Mouse (Mus musculus): ENCODE data around the gene Gm16181. TPM values are rescaled to one million over a fixed set of nuclear protein-coding genes. Genes with fewer than 3 reads are reported as not detected.

Gene Gm16181
- total RNA-seq, 2 experiments from 2014 or later, result not detected

DNA sequence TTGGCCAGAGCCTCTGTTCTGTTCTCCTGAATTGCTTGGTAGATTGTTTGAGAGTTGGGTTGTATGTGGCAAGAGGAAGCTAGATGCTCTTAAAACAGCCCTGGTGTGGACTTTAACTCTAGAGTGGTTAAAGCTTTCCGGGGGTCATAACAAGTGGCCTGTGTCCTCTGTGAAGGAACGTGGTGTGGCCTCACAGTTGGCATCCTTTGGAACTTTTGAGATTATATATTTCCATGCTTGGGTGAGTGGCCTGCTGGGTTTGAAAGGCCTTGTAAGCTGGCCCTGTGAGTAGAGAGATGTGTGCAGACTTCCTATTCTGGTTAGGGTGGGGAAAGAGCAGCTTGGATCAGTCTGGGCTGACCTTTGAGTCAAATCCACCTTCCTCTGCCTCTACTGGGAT is 24.4 kb downstream of the Gm16181 start:
- no peak for DNase-seq
- intact Hi-C loops (cut with DNase I), result loop anchor here (10.0 kb wide), 2 partner anchors 650 to 1130 kb away; partner anchors contain the start of genes Ager, H2-DMa and Pbx2

DNA sequence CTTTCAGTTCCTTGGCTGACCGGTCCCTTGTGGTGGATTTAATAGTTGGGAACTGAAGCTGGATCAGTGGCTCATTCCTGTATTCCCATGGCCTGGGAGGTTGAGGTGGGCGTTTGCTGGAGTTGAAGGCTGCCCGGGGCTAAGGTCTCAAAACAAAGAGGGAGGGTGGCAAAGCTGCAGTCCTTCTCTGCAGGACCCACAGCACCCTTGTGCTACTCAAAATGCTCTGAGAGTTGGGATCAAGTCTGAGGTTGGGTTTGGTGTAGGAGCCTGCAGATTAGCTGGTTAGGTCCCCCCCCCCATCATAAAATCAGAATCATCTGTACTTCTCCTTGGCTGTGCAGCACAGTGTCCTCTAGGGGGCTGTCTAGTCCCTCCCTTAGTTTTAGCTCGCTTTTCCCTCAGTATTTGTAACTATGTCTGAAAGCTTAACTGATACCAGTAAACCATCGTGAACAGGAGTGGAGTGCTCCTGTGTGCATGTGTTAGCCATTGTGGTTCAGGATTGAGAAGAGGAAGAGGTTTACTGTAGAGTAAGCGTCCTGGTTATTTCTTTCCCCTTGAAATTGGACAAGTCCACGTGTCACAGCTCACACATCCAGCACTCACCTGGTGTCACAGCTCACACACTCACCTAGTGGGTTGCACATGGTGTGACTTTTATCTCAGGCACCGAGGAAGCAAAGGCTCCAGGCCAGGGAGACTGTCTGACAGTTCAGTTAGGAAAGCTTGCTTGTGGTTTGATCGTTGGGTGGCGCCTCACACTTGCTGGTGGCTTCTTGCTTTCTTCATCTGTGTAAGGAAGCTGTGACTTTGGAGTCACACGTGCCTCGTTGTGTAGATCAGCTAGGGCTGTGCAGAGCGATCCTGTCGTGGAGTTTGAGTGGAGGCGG is 25.3 kb downstream of the Gm16181 start:
- intact Hi-C loops (cut with DNase I), result loop anchor here (10.0 kb wide), 2 partner anchors 651 to 1131 kb away; partner anchors contain the start of genes Ager, H2-DMa and Pbx2
- DNase-seq, result no peak

DNA sequence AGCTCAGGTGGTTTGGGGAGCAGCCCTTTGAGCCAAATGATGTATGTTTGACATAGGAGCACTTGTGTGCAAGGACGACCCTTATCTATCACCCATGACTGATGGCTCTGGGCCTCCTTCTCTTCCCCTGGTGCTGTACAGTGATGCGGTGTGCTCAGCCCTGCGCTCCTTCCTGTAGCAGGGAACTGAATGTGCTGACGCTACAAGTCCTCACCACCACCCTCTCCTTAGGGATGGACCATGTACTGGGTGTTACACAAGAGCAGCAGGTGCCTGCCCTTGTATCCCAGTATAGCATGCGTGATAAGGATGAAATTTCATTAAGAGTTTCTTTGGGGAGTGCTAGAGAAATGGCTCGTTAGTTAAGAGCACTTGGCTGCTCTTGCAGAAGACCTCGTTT is 26.5 kb downstream of the Gm16181 start:
- intact Hi-C loops (cut with DNase I), result loop anchor here (10.0 kb wide), 2 partner anchors 652 to 1132 kb away; partner anchors contain the start of genes Ager, H2-DMa and Pbx2
- no peak for DNase-seq

DNA sequence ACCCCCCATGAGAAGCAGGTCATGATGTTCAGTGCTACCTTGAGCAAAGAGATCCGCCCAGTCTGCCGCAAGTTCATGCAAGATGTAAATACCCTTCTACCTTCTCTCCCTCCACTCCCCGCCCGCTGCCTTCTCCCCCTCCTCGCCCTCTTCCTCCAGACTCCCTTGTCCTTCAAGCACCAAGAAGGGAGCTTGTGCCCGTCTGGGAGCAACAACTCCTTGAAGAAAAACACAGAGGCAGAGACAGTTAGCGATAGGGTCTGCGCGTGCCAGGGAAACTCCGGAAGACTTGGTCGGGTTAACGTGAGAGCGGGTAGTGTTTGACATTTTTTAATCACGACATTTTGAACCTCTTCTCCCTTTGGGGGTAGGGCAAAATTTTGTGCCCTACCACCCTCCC is 28.4 kb downstream of the Gm16181 start:
- no peak for DNase-seq
- intact Hi-C loops (cut with DNase I), result loop anchor here (10.0 kb wide), 2 partner anchors 654 to 1134 kb away; partner anchors contain the start of genes Ager, H2-DMa and Pbx2

DNA sequence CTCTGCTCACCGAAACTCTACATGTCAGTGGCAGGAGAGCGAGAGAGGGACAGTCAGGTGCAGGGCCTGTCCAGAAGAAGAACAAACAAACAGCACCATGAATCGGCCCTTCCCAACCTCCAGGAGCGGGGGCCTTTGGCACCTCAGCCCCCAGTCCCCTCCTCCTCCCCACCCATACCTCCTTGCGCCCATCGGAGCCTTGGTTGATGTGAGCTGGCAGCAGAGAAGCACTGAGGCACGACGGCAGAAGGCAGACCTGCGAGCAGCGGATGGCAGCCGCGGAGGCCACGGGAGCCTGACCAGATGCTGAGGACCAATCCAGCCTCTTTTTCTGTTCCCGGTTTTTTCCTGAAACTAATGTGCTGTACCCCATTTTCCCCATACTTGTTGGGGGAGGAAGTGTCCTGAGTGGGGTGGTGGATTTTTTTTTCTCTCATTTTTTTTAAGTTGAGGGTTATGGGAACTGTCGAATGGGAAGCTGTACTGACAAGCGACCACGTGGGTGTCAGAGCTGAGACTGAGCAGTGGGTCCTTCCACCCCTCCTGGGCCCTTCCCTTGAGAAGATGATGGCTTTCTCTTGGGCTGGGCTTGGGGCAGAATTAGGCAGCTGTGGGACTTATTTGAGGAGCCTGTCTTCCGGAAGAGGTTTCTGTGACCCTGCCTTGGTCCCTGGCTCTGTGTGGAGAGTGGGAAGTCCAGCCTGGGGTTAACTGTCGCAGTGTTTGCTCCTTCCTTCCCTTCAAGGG is 29.0 kb downstream of the Gm16181 start:
- intact Hi-C loops (cut with DNase I), result loop anchor here (10.0 kb wide), 2 partner anchors 655 to 1135 kb away; partner anchors contain the start of genes Ager, H2-DMa and Pbx2
- no peak for DNase-seq

DNA sequence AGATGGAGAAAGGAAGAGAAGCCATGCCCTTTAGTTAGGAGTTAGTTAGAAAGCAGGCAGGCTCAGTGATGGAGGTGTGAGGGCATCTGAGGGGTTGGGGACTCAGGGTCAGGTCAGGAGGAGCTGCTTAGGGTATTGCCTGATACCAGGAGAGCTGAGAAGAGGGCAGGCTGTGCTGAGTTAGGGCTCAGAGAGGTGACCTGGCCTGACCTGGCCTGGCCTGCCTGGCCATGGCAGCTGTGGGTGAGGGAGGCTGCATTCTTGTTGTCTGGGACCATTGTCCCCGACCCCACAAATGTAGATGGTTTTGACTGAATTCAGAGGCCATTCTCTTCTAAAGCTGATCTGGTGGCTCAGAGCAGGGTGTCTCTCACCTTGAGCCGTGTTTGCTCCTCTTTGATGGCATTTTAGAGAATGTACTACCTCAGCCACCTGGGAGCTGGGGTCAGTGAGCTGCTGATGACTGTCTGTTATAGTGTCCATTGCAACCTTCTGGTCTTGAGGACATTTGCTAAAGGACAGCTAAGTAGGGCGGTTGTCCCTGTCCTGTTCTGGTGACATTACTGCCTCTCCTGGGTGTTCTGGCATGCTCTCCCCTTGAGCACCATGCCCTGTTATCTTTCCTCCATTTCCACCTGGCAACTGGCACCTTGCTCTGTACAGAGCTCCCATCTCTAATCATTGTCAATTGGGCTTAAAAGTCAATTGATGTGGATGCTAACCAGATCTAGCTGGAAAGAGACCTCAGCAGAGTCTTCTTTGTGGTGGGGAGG is 29.9 kb downstream of the Gm16181 start:
- intact Hi-C loops (cut with DNase I), result no loop called here

DNA sequence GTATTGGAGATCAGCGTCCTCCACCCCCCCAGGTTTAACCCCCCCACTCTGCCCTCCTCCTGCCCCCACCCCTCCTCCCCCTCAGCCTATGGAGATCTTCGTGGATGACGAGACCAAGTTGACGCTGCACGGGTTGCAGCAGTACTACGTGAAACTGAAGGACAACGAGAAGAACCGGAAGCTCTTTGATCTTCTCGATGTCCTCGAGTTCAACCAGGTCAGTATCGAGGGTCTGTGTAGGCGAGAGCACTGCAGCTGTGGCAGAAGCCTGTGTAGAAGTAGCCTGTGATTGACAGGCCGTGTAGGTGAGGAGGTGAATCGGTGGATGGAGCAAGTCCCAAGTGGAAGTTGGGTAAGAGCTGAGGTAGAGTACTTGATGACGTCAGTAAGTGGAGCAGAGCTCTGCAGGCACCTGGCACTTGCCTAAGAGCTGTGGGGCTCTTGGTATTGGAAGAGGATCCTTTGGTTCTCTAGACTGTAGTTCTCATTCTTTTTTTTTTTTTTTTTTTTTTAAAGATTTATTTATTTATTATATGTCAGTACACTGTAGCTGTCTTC is 30.6 kb downstream of the Gm16181 start:
- intact Hi-C loops (cut with DNase I), result no loop called here
- no peak for DNase-seq

More for the DNA sequence above, 29.9 kb downstream of the Gm16181 start:
- no peak for DNase-seq

DNA sequence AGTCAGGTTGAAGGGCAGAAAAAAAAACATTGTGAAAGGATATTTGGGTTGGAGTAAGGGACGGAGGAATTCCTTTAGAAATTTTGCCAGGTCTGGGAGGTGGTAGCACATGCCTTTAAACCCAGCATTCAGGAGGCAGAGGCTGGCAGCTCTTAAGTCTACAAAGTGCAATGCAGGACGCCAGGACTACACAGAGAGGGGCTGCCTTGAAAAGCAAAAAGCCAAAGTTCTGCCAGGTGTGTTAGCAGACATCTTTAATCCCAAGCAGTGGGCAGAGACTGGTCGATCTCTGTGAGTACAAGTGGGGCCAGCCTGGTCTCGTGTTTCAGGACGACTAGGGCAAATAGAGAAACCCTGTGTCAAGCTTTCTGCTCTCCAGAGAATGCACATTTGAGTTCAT is 31.3 kb downstream of the Gm16181 start:
- DNase-seq, result no peak
- intact Hi-C loops (cut with DNase I), result no loop called here

DNA sequence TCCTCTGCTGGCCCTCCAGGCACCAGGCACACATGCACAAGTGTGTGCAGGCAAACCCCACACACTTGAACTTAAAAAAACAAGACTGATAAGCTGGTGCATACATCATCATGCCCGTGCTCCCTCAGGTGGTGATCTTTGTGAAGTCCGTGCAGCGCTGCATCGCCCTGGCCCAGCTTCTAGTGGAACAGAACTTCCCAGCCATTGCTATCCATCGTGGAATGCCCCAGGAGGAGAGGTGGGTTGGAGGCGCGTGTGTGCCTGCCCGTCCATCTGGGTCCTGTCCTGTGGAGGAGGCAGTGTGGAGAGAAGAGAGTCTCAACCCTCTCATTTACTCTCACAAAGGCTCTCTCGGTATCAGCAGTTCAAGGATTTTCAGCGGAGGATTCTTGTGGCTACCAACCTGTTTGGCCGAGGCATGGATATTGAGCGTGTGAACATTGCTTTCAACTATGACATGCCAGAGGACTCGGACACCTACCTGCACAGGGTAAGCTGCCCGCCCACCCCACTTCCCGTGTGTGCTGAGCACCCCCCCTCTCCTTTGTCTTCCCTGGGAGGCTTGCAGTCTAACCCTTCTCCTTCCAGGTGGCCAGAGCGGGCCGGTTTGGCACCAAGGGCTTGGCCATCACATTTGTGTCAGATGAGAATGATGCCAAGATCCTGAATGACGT is 32.1 kb downstream of the Gm16181 start:
- intact Hi-C loops (cut with DNase I), result no loop called here
- DNase-seq, result no peak

DNA sequence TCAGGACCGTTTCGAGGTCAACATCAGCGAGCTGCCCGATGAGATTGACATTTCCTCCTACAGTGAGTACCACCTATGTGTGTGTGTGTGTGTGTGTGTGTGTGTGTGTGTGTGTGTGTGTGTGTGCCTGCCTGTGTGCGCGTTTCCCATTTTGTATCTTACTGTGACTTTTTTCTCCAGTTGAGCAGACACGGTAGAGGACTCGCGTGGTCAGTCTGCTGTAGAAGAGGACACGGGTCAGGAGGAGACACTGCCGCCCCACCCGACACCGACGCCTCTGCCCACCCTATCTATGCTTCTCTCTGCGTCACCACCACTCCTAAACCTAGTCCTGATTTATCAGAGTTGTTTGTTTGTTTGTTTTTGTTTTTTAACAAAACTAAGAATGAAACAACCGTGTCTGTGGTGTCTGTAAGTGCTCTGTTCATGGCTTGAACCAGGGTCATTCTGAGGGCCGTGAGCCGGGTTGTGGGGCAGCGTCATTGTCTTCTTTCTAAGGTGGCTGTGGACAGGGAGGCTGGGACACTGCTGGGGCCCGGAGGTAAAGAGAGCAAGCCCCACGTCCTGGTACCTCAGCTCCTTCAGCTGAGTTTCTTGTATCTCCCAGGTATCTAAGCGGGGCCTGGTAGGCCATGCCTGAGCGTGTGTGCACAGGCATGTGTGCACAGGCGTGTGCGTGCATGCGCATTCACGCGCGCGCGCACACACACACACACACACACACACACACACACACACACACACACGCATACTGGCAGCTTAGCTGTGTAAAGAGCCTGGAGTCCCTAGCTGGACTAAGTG is 32.9 kb downstream of the Gm16181 start:
- DNase-seq, result no peak
- intact Hi-C loops (cut with DNase I), result no loop called here

DNA sequence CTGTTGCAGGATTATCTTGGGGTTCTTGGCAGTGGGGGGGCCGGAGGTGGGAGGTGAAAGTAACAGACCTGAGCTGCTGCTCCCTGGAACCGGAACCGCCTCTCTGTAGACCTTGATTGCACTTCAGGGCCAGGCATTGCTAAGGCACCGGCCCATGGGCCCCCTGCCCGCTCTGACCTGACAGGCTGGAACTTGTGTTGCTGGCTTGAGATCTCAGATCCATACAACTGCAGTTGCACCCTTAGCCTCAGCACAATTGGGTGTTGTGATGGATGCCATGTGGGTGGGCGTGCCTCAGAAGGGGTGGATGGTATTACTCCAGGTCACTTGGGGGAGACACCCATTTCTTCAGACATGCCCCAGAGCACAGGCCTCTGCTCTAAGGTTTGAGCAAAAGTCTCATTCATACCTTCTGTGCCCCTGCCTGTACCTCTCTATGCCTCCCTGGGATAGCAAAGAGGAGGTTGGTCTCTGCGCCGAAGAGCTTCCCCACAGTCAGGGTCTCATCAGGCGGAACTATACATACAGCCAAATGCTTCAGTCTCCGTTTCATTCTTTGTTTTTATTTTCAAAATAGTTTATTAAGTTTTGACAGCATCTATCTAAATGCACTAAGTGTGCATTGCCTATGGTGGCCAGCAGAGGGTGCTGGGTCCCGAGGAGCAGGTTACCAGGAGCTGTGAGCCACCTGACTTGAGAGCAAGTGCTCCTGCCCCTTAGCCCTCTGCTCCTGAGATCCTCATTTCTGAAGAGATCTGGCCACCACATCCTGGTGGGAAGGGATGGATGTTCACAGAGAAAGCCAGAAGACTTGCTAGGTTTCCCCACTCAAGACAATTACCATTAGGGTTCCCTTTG is 33.8 kb downstream of the Gm16181 start:
- peak; percentile 54 to 59 for DNase-seq
- intact Hi-C loops (cut with DNase I), result no loop called here

DNA sequence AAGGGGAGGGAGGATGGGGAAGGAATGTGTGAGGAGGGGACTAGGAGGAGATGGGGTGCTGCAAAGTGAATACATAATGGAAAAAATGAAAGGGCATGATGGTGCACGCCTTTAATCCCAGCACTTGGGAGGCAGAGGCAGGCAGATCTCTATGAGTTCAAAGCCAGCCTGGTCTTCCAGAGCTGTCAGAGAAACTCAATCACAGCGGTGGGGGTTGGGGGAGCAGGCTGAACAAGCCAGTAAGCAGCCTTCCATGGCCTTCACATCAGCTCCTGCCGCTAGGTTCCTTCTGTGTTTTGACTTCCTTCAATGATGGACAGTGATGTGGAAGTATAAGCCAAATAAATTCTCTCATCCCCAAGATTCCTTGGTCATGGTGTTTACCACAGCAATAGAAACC is 34.7 kb downstream of the Gm16181 start:
- no peak for DNase-seq
- intact Hi-C loops (cut with DNase I), result no loop called here

DNA sequence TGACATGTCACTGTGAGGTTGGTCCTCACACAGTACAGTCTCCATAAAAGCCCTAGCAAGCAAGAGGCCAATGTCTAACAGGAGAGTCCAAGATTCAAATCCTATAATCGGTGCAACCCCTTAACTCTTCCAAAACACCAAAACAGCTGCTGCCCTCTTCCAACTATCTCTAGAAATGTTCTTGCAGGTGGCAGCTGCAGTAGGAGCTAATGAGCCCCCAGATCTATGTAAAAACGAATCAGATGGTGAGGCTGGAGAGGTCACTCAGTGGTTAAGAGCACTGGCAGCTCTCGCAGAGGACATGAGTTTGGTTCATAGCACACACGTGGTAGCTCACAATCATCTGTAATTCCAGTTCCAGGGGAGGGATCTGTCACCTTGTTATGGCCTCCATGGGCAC is 35.1 kb downstream of the Gm16181 start:
- intact Hi-C loops (cut with DNase I), result no loop called here
- no peak for DNase-seq

DNA sequence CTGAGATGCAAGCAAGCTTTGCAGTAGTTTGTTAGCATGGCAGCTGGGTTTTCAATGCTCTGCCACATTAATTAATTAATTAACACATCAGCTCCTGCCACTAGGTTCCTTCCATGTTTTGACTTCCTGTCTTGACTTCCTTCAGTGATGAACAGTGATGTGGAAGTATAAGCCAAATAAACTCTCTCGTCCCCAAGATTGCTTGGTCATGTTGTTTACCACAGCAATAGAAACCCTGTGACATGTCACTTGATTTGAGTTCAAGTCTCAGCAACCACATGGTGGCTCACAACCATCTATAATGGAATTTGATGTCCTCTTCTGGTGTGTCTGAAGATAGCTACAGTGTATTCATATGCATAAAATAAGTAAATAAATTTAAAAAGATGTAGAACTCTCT is 36.7 kb downstream of the Gm16181 start:
- intact Hi-C loops (cut with DNase I), result no loop called here
- no peak for DNase-seq

DNA sequence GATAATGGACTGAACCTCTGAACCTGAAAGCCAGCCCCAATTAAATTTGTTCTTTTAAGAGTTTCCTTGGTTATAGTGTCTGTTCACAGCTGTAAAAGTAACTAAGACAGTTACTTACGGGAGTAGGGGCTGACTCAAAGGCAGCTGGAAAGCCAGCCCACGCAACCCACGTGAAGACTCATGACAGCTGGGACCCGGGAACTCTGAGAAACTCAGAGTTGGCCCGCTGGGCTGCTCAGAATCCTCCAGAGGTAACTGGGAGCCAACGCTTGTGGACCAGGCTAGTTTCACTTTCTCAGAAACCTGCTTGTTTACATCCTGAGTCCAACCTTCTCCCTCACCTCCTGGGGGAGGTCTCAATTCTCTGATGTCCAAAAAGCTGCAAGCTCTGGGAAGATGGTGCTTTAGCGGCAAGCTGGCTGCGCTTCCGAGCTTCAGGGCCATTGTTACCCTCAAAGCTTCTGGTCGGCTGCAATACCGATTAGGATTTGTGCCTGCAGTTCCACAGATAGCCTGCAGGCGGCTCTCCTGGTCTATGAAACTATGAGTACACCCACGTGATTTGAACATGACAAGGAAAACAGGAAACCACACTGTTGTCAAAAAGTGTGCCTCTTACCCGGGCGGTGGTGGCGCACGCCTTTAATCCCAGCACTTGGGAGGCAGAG is 37.3 kb downstream of the Gm16181 start:
- intact Hi-C loops (cut with DNase I), result loop anchor here (2.0 kb wide), 1 partner anchor 17 kb away; no protein-coding TSS in a partner anchor

DNA sequence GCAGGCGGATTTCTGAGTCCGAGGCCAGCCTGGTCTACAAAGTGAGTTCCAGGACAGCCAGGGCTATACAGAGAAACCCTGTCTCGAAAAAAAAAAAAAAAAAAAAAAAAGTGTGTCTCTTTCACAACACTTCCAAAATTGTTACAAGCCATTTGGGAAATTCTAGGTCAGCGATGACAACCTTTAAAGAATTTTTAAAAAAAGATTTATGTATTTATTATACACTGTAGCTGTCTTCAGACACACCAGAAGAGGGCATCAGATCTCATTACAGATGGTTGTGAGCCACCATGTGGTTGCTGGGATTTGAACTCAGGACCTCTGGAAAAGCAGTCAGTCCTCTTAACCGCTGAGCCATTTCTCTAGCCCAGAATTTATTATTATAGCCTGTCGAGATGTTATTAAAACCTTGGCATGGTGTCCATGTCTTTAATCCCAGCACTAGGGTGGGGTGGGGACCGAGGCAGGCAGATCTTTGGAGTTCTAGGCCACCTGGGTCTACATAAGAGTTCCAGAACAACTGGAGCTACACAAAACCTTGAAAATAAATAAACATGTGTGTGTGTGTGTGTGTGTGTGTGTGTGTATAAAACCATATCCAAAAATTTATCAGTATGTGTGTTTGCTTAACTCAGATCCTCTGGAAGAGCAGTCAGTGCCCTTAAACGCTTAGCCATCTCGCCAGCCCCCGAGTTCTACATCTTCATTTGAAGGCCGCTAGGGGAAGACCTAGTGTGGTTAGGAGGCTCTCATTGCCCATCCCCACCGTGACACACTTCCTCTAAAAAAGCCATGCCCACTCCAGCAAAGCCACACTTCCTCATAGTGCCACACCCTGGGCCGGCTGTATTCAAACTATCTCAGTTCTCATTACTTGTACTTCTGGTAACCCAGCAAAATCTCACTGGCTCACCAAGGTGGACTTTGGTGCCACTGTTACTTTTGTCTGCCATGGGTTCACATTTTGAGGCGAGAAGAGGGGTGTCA is 38.2 kb downstream of the Gm16181 start:
- no peak for DNase-seq

More for the DNA sequence above, 37.3 kb downstream of the Gm16181 start:
- peak; percentile 92 to 99 for DNase-seq

More for the DNA sequence above, 38.2 kb downstream of the Gm16181 start:
- intact Hi-C loops (cut with DNase I), result loop anchor here (2.0 kb wide), 1 partner anchor 16 kb away; no protein-coding TSS in a partner anchor
